In genomic region chr17:21476351-21476750, GRCm38 (mm10) we compare ENCODE assay signal across 1 mouse cellular context. TPM values are rescaled to one million over a fixed set of nuclear protein-coding genes. Genes with fewer than 3 reads are reported as not detected.
"Had no signal": no experiment of that assay in that cellular context is flagged by ENCODE, and none has a peak within 500 bp of the region (broad histone marks: within the 10 kb centered on the region; RNA-seq: fewer than 3 reads in every experiment).

No protein-coding gene starts in this region.

RNA-seq across cellular contexts. Expression of gene Zfp54, which starts 53.3 kb away (rescaled TPM):
- polyA plus RNA-seq: small intestine, adult 2 months had no signal

RNA-seq across cellular contexts. Expression of gene Zfp52, which starts 59.0 kb away (rescaled TPM):
- polyA plus RNA-seq: small intestine, adult 2 months had no signal
